Mouse (Mus musculus) midbrain, embryonic 13.5 days (tissue): ENCODE data around the gene Foxj3. TPM values are rescaled to one million over a fixed set of nuclear protein-coding genes. Genes with fewer than 3 reads are reported as not detected.

Source experiments
- ATAC-seq: fragments of 200-750 bp; cut with Nextera tagmentation; 2 replicates; pipeline ENCODE4 v1.8.0; 2017; ENCODE audit warnings: mild to moderate bottlenecking, moderate TSS enrichment, moderate library complexity
- H3K27ac ChIP-seq: fragments of 300-500 bp; sonication (generic); 2 replicates; pipeline ENCODE4 v1.5.1; 2015; ENCODE audit warnings: inconsistent platforms, mild to moderate bottlenecking, moderate library complexity
- H3K27me3 ChIP-seq: fragments of 300-500 bp; sonication (generic); 2 replicates; pipeline ENCODE4 v1.6.1; 2015; ENCODE audit warnings: mild to moderate bottlenecking, inconsistent platforms
- H3K36me3 ChIP-seq: fragments of 300-500 bp; sonication (generic); 2 replicates; pipeline ENCODE4 v1.6.1; 2015; ENCODE audit warnings: mild to moderate bottlenecking, inconsistent platforms
- H3K4me1 ChIP-seq: fragments of 300-500 bp; sonication (generic); replicated peaks from 2 replicates; pipeline ENCODE4 v1.6.1; 2015; ENCODE audit warnings: inconsistent platforms
- H3K4me2 ChIP-seq: fragments of 300-500 bp; sonication (generic); replicated peaks from 2 replicates; pipeline ENCODE4 v1.6.1; 2015; ENCODE audit warnings: moderate library complexity, mild to moderate bottlenecking, inconsistent platforms
- H3K4me3 ChIP-seq: fragments of 300-500 bp; sonication (generic); replicated peaks from 2 replicates; pipeline ENCODE4 v1.5.1; 2015; ENCODE audit warnings: mild to moderate bottlenecking, inconsistent platforms
- H3K9ac ChIP-seq: fragments of 300-500 bp; sonication (generic); replicated peaks from 2 replicates; pipeline ENCODE4 v1.6.1; 2015; ENCODE audit warnings: mild to moderate bottlenecking, inconsistent platforms
- H3K9me3 ChIP-seq: fragments of 300-500 bp; sonication (generic); 2 replicates; pipeline ENCODE4 v1.6.1; 2016; ENCODE audit warnings: mild to moderate bottlenecking, inconsistent platforms
- WGBS: fragments of 180-500 bp; shearing (Covaris S2); methylation state at CpG from one replicate; pipeline ENCODE4 v1.1.7; 2015; 5-methylcytosine and 5-hydroxymethylcytosine counted together
- polyA plus RNA-seq: library from polyadenylated mRNA; unstranded; fragments of >200 nt; fragmentation: Nextera tagmentation; extraction: Ambion mirVana; gene quantifications from 2 replicates; pipeline ENCODE4 v1.2.1, GENCODE M21; 2015

Gene Foxj3
- polyA plus RNA-seq, 1 experiment from 2014 or later = 27.6 TPM

DNA sequence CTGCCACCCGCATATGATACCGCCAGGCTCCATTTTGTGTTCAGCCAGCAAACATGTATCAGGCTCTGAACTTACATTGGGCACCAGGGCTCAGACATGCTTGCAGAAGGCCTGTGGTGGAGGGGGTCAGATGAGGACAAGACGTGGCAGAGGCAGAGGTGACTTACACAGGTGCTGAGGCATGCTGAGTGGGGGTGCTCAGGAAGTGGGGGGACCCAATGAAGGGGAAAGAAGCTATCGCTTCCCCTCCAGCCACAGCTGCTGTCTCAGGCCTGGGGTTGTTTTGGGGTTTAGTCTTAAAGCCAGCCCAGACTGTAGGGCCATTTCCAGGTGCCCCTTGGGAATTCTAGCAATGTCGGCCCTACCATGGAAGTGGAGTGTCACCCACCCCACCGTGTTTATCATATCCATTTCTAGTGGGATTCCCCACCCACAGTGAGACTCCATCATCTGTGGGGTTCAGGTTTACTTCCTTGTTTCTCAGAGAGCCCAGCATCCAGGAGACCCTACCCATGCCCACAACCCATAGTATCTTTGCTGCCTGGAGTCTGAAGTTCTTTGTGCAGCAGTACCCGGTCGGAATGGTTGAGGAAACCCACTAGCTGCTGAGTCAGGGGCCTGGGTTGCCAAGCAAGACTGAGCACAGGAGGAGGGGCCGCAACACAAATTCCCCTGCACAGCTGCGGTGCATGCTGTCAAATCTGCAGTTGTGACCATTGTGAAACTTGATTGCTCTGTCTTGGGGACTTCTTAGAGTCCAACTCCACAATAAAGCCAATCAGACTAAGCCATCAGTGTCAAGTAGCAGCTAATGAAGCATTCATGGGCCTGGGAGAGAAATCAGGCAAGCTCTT, 132.8 kb downstream of the Foxj3 start:
- Histone ChIP-seq H3K4me2 (no peak overlapping the region), H3K27ac (no peak overlapping the region), H3K4me3 (no peak overlapping the region), H3K9ac (no peak overlapping the region), H3K4me1 (peaks cover 21% of the 10 kb centered on the region), H3K9me3 (no peaks in the 10 kb centered on the region), H3K27me3 (no peaks in the 10 kb centered on the region), H3K36me3 (no peaks in the 10 kb centered on the region)
- 56% methylated on average over 10 of the region's 10 CpGs for WGBS
- ATAC-seq = no peak

DNA sequence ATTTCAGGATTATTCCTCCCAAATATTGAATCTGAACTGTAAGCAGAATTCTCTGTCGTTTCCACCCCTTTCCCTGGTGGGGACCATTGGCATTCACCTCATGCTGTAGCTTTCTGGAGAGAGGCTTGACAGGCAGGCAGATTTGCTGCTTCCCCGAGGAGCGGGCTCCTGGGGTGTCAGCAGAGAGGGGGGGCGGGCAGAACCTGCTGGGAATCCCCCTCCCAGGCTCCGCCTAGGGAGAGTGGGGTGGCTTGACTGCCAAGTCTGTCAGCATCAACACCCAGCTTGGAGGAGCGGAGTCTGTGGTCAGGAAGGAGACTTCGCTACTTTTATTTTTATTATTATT, 133.4 kb downstream of the Foxj3 start:
- ATAC-seq = no peak
- Histone ChIP-seq H3K4me3 (no peak overlapping the region), H3K27me3 (no peaks in the 10 kb centered on the region), H3K4me2 (no peak overlapping the region), H3K27ac (no peak overlapping the region), H3K9me3 (no peaks in the 10 kb centered on the region), H3K36me3 (no peaks in the 10 kb centered on the region), H3K4me1 (peaks cover 21% of the 10 kb centered on the region), H3K9ac (no peak overlapping the region)
- 30% methylated on average over 7 of the region's 7 CpGs for WGBS

DNA sequence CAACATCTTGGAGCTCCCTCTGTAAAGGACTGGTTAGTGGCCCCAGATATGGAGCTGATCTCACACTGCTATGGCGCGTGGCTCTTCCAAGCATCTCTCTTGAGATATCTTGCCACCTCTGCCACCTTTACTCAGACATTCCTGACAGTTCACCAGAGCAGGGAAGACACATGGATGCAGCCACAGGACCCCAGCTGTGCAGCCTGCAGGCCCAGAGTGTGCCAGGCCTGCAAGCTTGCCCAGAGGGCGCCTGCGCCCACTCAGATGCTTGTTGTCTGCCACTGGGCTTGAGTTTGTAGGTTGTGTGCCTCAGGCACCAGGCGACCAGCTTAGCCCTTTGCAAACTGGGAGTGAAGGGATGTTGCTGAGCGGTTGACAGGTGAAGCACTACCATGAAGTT, 133.9 kb downstream of the Foxj3 start:
- Histone ChIP-seq H3K4me1 (peaks cover 19% of the 10 kb centered on the region), H3K4me2 (no peak overlapping the region), H3K4me3 (no peak overlapping the region), H3K9ac (no peak overlapping the region), H3K36me3 (no peaks in the 10 kb centered on the region), H3K27ac (no peak overlapping the region), H3K9me3 (no peaks in the 10 kb centered on the region), H3K27me3 (no peaks in the 10 kb centered on the region)
- WGBS = 86% methylated on average over 6 of the region's 6 CpGs
- ATAC-seq = no peak

DNA sequence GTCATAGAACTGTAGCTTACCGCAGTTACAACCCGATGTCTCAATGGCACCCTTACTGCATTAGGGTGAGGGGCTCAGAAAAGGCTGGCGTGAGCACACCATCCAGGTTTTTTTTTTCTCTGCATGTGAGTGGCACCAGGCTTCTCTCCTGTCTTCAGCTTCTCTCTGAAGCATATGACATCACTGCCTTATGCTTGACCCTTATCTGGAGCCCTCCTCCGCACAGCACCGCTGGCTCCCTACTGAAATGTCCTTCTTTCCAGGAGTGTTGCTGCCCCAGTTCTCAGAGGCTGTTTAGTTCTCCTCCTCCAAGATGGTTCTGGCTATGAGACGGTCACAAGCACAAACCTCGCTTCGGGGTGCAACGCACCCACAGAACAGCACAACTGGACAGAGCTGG, 134.4 kb downstream of the Foxj3 start:
- 93% methylated on average over 9 of the region's 9 CpGs for WGBS
- Histone ChIP-seq H3K9me3 (no peaks in the 10 kb centered on the region), H3K27me3 (no peaks in the 10 kb centered on the region), H3K4me2 (no peak overlapping the region), H3K9ac (no peak overlapping the region), H3K4me3 (no peak overlapping the region), H3K4me1 (peaks cover 17% of the 10 kb centered on the region), H3K27ac (no peak overlapping the region), H3K36me3 (no peaks in the 10 kb centered on the region)
- no peak for ATAC-seq

DNA sequence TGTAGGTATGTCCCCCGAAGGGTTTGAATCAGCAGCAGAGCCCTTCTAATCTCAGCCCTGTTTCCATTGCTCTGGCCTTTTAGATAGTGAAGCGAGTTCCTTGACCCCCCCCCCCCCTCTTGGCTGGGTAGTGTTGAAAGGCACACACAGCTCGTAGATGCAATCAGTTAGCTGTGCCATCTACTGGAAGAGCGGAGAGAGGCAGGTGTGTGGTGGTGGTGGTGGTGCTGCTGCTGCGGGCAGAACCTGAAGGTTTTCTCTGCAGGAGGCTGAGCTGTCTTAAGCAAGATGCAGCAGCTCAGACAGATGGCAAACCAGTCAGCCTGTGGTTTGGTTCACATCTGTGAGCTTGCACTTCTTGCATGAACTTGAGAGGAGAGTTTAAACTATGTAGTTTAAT, 135.9 kb downstream of the Foxj3 start:
- Histone ChIP-seq H3K4me1 (peaks cover 19% of the 10 kb centered on the region), H3K36me3 (no peaks in the 10 kb centered on the region), H3K9ac (no peak overlapping the region), H3K4me3 (no peak overlapping the region), H3K4me2 (no peak overlapping the region), H3K27ac (no peak overlapping the region), H3K9me3 (no peaks in the 10 kb centered on the region), H3K27me3 (no peaks in the 10 kb centered on the region)
- 34% methylated on average over 5 of the region's 5 CpGs for WGBS
- no peak for ATAC-seq

Other genes starting within 250 kb of the Foxj3 start
- 723 and 839 TPM in 2 replicates for gene Ybx1, start 242.4 kb upstream of the Foxj3 start, polyA plus RNA-seq
- 77.2 and 78.3 TPM in 2 replicates for gene Ppih, start 216.5 kb upstream of the Foxj3 start, polyA plus RNA-seq
- 19.2 and 19.7 TPM in 2 replicates for gene Ccdc30, start 121.5 kb upstream of the Foxj3 start, polyA plus RNA-seq
- gene Ppcs, start 114.6 kb upstream of the Foxj3 start, polyA plus RNA-seq = 17.7 and 18.2 TPM in 2 replicates
- gene Zmynd12, start 114.2 kb upstream of the Foxj3 start, polyA plus RNA-seq = 0.28 and 0.76 TPM in 2 replicates
- 15.7 and 16.5 TPM in 2 replicates for gene Rimkla, start 44.4 kb upstream of the Foxj3 start, polyA plus RNA-seq
- 5.1 and 7.8 TPM in 2 replicates for gene Frg2f1, start 2.5 kb downstream of the Foxj3 start, polyA plus RNA-seq
- not detected in 2 replicates for gene Guca2a, start 100.7 kb downstream of the Foxj3 start, polyA plus RNA-seq
- gene Guca2b, start 122.0 kb downstream of the Foxj3 start, polyA plus RNA-seq = not detected in 2 replicates
- 9.5 and 10.5 TPM in 2 replicates for gene Hivep3, start 196.8 kb downstream of the Foxj3 start, polyA plus RNA-seq